Mouse (Mus musculus) heart, postnatal 10 days (tissue): ENCODE measurements around the gene Tbc1d2. TPM values are rescaled to one million over a fixed set of nuclear protein-coding genes. Genes with fewer than 3 reads are reported as not detected.

Experiments
- DNase-seq, 2 experiments: peaks; one replicate each; pipeline ENCODE4 v3.0.0; 2021
- intact Hi-C: fragments of 180-260 bp; cut with DNase I; formaldehyde crosslinking; loops from one replicate; pipeline ENCODE4 v1.15.1; 2025
- total RNA-seq, 2 experiments: library from RNA; stranded (reverse); gene quantifications; 2 replicates each; pipeline ENCODE4 v1.2.3; 2021

Gene Tbc1d2
- 1 to 10 TPM; 3.0 TPM for total RNA-seq

DNA sequence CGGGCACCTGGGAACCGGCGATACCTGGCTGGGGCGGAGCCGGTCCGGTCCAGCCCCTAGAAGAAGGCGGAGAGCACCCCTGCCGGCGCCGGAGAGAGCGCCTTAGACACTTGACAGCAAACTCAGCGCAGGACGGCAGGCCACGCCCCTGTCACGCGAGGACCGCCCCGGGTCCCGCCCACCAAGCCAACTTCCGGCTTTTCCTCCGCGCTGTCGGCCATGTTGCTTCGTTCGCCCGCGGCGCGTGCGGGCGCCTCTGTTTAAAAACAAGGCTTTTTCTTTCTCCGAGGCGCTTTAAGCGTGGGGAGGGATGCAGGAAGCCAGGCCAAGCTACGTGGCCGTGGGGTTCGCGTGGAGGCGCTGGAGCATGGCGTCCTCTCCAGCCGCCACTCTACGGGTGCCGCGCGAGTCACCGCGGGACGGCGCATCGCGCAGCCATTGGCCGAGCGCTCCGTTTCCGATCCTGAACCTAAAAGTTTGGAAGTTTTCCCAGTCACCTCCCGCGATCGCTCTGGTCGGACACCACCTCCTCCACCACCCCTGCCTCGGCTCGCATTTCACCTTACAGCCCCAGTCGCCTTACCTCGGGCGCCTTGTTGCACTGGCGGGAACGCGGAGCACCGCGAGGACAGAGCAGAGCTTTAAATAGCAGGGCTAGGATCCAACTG lies at the start of gene Tbc1d2:
Gene Tbc1d2, minus strand, starts transcription at position 124 of the 668 bp plus-strand sequence.
- peak; percentile 96 for DNase-seq
- intact Hi-C loops: loop anchor here (10.0 kb wide), 1 partner anchor 115 kb away; the partner anchor contains the start of gene Trim14

DNA sequence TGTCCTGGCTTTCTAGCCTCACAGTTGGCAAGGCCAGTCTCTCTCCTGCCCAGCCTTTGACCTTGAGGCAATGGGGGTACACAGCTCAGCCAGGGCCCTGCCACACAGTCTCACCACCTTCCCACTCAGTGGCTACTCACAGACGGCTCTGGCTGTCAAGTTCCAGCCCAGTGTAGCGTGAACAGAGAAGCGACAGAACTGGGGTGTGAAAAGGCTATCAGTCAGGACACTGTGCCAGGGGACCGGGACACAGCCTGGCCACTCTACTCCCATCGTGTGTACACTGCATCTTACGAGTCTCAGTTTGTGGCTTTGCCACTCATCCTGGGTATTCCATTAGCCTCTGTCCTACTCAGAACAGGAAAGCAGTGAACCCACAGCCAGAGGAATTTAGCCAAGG lies 46.5 kb upstream of the Tbc1d2 start:
- intact Hi-C loops: no loop called here
- no peak for DNase-seq

- DNase-seq: no peak
- intact Hi-C loops: no loop called here
These were observed 40.6 kb upstream of the Tbc1d2 start for GRCm38 (mm10) chr4:46690565-46690964.

DNA sequence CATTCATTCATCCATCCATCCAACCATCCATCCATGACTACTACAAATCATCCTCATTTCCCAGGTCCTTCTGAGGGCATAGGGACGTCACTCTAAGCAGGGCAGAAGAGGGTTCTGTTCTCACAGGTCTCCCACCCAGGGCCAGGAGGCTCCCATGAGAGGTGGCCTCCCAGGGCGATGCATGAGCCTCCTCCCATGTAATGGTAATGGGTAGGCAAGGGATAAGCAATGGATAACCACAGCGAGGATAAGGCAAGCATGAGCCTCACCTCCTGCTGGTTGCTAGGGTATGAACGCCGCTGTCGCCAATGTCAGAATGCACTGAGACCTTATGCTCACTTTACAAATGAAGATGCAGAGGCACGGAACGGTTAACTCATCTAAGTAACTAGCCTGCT lies 40.0 kb upstream of the Tbc1d2 start:
- DNase-seq: no peak
- intact Hi-C loops: no loop called here

DNA sequence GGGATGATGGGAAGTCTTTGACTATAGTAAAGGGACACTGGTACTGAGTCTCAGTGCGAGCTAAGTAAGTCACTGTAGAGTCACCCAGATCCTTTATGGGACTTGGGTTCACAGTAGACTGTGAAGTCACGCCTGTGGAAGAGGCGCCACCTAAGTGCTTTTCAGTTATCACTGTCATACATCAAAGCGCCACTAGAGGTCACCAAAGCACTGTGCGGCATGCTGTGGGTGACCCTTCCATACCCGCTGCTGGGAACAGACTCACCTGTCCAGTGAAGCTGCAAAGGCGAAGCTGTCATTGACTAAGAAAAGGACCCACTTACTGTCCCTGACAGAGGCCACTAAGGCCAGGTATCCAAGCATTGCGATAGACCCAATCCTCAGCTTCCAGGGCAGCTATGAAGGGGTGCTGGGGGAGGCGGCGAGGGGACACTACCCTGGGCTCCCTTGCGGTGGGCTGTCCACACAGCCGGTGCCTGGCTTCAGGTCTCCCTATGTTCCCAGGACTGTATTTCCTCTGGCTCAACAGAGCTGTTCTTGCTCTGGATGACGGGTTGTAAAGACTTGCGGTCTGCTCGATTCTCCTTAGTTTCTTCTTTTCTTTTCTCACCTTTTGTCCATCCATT lies 39.5 kb upstream of the Tbc1d2 start:
- intact Hi-C loops: loop anchor here (2.0 kb wide), 2 partner anchors 331 to 347 kb away; no protein-coding TSS in a partner anchor
- DNase-seq: peak; percentile 78 to 87

DNA sequence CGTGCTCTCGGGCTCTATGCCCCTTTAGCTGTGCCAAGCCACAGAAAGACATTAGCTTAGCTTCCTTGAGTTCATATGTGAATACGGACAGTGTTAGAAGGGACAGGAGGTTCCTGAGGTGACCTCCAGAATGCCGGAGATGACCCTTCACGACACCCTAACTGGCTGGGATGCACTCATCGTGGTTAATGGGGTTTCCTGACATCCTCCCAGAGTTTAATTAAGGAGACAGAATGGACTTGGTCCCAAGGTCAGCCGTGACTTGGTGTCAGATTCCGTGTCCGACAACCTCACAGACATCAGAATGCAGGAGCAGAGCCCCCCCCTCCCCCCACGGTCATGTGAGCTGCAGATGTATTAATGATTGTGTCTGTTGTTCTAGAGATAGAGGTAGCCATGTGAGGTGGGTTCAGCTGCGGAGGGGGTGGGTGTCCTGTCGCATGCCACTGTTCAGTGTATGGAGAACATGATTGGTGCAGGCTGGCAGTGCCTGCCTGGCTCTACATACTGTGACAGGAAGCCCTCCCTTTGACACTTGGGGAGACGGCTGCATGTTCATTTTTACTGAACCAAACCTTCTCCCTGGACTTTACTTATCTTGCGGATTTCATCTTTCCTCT lies 38.3 kb upstream of the Tbc1d2 start:
- no peak for DNase-seq
- intact Hi-C loops: loop anchor here (2.0 kb wide), 2 partner anchors 332 to 348 kb away; no protein-coding TSS in a partner anchor

DNA sequence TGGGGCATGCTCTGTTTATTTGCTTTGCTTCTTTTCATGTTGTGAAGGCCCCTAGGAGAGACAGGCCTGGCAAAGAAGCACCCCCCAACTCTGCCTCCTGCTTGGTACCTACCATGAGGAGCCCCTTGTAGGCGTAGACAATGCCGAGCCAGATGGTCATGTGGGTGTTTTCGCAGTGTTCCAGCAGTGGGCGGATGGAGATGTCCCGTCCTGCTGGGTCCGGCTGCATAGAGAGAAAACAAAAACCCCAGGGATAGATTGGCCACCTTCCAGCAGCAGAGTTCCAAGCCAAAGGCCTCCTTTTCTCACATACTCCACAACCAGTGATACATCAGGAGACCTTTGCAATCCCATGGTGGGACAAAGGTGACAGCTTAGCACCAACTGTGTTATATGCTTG lies 34.2 kb upstream of the Tbc1d2 start:
- intact Hi-C loops: no loop called here

DNA sequence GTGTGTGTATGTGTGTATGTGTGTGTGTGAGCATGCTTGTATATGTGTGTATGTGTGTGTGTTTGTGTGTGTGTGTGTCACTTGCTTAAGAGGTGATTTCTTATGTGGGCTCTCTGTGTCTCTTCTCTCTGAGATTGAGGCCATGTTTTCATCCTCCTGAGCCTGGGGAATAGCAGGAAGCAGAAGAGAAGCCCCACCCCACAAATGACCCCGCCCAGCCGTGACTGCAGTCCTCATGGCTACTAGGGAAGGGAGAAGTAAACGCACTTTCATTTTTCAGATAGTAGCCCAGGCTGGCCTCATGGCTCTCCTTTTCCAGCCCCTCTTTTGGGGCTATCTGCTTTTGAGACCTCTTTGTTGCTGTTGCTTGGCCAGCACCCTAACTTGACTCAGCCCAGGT lies 26.6 kb upstream of the Tbc1d2 start:
- intact Hi-C loops: no loop called here
- DNase-seq: no peak

More for the DNA sequence above, 34.2 kb upstream of the Tbc1d2 start:
- DNase-seq: peak; percentile 35 to 59

DNA sequence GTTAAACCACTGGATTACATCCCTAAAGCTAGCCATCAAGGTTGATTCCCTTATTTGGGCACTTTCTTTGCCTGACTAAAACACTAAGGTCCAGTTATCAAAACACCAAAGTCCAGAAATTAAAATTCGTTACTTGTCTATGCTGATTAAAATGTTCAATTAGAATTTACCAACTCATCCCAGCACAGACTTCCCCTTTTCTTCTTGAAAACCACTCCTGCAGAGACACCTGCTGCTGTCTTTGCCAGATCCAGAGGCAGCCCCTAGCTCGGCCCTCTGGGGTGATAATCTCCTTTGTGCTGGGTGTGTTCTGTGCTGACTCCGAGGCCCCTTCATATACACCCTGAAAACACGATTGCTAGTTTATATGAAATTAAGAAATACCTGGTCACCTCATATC lies 26.0 kb upstream of the Tbc1d2 start:
- DNase-seq: no peak
- intact Hi-C loops: no loop called here

- intact Hi-C loops: no loop called here
- no peak for DNase-seq
These were observed 25.3 kb upstream of the Tbc1d2 start for GRCm38 (mm10) chr4:46675272-46675785.

GRCm38 (mm10) chr4:46668620-46669019 lies 18.6 kb upstream of the Tbc1d2 start:
- no peak for DNase-seq
- intact Hi-C loops: no loop called here

GRCm38 (mm10) chr4:46666420-46666819 lies 16.4 kb upstream of the Tbc1d2 start:
- intact Hi-C loops: no loop called here
- no peak for DNase-seq

DNA sequence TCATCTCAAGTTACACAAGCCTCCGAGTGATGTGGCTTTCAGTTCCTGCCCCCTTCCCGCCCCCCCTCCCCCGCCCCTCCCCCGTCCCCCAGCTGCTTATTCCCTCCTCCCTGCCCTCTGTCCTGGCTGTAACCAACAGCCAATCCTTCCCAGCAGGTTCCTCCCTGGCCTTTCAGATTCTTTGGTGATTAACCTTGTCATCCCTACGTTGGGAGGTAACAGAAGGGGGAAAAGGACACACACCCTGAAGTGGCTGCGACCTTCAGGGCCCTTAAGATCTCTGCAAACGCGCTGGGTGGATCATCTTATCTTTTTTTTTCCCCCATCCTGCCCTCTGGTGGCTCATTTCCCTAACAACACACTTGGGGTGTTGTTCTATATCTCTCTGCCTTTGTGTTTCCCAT lies 15.4 kb upstream of the Tbc1d2 start:
- peak; percentile 29 to 57 for DNase-seq
- intact Hi-C loops: no loop called here

GRCm38 (mm10) chr4:46664123-46665009 lies 14.4 kb upstream of the Tbc1d2 start:
- intact Hi-C loops: no loop called here

DNA sequence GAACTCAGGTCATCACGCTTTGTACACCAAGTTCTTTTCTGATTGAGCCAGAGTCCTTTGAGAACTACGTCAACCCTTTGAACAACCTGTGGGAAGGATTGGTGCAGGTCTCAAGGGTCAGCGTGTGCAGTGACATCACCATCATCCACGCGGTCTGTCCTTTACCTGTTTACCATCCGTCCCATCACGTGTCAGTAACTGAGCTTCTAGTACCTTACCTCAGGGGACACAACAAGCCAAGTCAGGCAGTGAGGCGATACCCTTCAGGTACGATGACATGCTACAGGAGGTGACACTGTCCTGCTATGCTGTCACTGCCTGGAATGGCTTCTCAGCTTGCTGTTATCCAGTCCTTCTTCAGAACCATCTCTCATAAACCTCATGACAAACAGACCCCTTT lies 11.4 kb upstream of the Tbc1d2 start:
- no peak for DNase-seq
- intact Hi-C loops: no loop called here

More at GRCm38 (mm10) chr4:46664123-46665009, 14.4 kb upstream of the Tbc1d2 start:
- DNase-seq: peak; percentile 74 to 76

GRCm38 (mm10) chr4:46658946-46659345 lies 8.9 kb upstream of the Tbc1d2 start:
- no peak for DNase-seq
- intact Hi-C loops: loop anchor here (5.0 to 10.0 kb wide), 2 partner anchors 124 to 162 kb away; partner anchors contain the start of gene Trim14

GRCm38 (mm10) chr4:46657116-46657515 lies 7.1 kb upstream of the Tbc1d2 start:
- intact Hi-C loops: loop anchor here (1.0 to 10.0 kb wide), 3 partner anchors 46 to 160 kb away; partner anchors contain the start of gene Trim14
- DNase-seq: peak; percentile 70 to 84

DNA sequence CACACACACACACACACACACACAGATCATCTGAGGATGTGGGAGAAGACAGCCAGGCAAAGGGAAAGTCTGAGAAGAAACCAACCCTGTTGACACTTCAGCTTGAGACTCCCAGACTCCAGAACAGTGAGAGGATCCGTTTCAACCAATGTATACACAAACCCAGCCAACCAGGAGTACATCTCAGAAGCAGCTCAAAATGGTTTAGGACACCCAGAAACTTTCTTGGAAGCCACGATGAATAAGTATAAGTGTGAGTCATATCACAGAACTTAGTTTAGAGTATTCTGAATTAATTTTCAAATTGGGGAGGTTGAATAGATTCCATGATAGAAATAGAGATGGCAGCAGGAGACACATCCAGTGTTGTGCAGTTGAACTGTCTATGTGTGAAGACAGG lies 5.9 kb upstream of the Tbc1d2 start:
- intact Hi-C loops: loop anchor here (5.0 to 10.0 kb wide), 2 partner anchors 121 to 159 kb away; partner anchors contain the start of gene Trim14
- no peak for DNase-seq

GRCm38 (mm10) chr4:46655298-46655697 lies 5.3 kb upstream of the Tbc1d2 start:
- no peak for DNase-seq
- intact Hi-C loops: loop anchor here (5.0 to 10.0 kb wide), 2 partner anchors 120 to 158 kb away; partner anchors contain the start of gene Trim14

DNA sequence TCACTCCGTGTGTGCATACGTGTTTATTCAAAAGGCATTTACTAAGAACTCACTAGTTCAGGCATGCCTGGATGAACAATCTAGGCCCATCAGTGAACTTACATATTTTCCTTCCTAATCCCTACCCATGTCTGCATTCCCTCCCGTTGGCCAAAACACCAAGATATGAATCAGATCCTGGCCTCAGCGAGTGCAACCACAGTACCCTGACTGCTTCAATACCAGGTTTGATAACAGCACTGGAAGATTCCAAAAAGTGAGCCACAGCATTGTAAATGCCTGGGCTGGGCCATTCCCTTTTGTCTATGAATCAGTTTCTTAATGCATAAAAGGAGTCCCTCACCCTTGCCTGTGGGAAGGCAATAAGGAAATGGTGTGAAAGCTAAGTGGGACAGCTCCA lies 848 bp downstream of the Tbc1d2 start:
- intact Hi-C loops: no loop called here
- DNase-seq: no peak
